Mouse (Mus musculus): ENCODE data around the gene Gm8165. TPM values are rescaled to one million over a fixed set of nuclear protein-coding genes. Genes with fewer than 3 reads are reported as not detected.
"Not testable (repeated sequence)": the region's sequence is repeated elsewhere in the genome, so short reads cannot be mapped to it uniquely, and the experiment has no call there.

Gm8165 gene
- polyA plus RNA-seq (2014; fragmentation: Nextera tagmentation; extraction: Ambion mirVana): not detected in 2 replicates

GRCm38 (mm10) chr14:43677099-43677498 lies at the start of gene Gm8165:
TSS of gene Gm8165 (minus strand) at chr14:43677199.
- no CpG with 5 or more reads among the region's 2 CpGs for WGBS
- ATAC-seq (replicated peaks; ENCODE audit: low FRiP score, low TSS enrichment, low read depth); H3K4me1 ChIP-seq (replicated peaks; ENCODE audit: control insufficient read depth, insufficient read depth, low read length): not testable (repeated sequence)

GRCm38 (mm10) chr14:43697621-43698020 lies 20.6 kb upstream of the Gm8165 start, which contains the start of gene Gm7324:
TSS of gene Gm7324 (plus strand) at chr14:43697828.
- not testable (repeated sequence) for H3K9me3 ChIP-seq (ENCODE audit: control insufficient read depth, low read length); DNase-seq (ENCODE audit: low spot score); ATAC-seq (replicated peaks; ENCODE audit: low FRiP score, low TSS enrichment, low read depth); H3K9ac ChIP-seq (ENCODE audit: low read length); H3K27ac ChIP-seq (ENCODE audit: low read depth); H3K4me3 ChIP-seq (ENCODE audit: low read depth, low read length); H3K36me3 ChIP-seq (ENCODE audit: control insufficient read depth, insufficient read depth, low read length); H3K4me2 ChIP-seq (ENCODE audit: low read length); H3K27me3 ChIP-seq (replicated peaks; ENCODE audit: control insufficient read depth, insufficient read depth, low read length); H3K4me1 ChIP-seq (replicated peaks; ENCODE audit: control insufficient read depth, insufficient read depth, low read length)
- 90% methylated on average over 4 of the region's 4 CpGs for WGBS

More at GRCm38 (mm10) chr14:43677099-43677498, at the start of gene Gm8165:
- not testable (repeated sequence) for DNase-seq (ENCODE audit: low spot score); H3K9ac ChIP-seq (ENCODE audit: low read length); H3K36me3 ChIP-seq (ENCODE audit: control insufficient read depth, insufficient read depth, low read length); H3K4me3 ChIP-seq (ENCODE audit: low read depth, low read length); H3K27ac ChIP-seq (ENCODE audit: low read depth); H3K4me2 ChIP-seq (ENCODE audit: low read length); H3K9me3 ChIP-seq (ENCODE audit: control insufficient read depth, low read length); H3K27me3 ChIP-seq (replicated peaks; ENCODE audit: control insufficient read depth, insufficient read depth, low read length)

Other genes with a start within 250 kb of the Gm8165 start
- gene Gm5799, start 133.6 kb downstream of the Gm8165 start, polyA plus RNA-seq (2014; fragmentation: Nextera tagmentation; extraction: Ambion mirVana): not detected in 2 replicates
- gene Gm17654, start 98.1 kb downstream of the Gm8165 start, polyA plus RNA-seq (2014; fragmentation: Nextera tagmentation; extraction: Ambion mirVana): not detected in 2 replicates
- not detected in 2 replicates for gene Gm10375, start 69.2 kb downstream of the Gm8165 start, polyA plus RNA-seq (2014; fragmentation: Nextera tagmentation; extraction: Ambion mirVana)
- 1.5 TPM in 2 replicates for gene Gm7324, start 20.6 kb upstream of the Gm8165 start, polyA plus RNA-seq (2014; fragmentation: Nextera tagmentation; extraction: Ambion mirVana)
- gene Gm16506, start 50.3 kb upstream of the Gm8165 start, polyA plus RNA-seq (2014; fragmentation: Nextera tagmentation; extraction: Ambion mirVana): not detected in 2 replicates
- gene Gm6526, start 70.7 kb upstream of the Gm8165 start, polyA plus RNA-seq (2014; fragmentation: Nextera tagmentation; extraction: Ambion mirVana): not detected in 2 replicates
- gene Gm8180, start 107.5 kb upstream of the Gm8165 start, polyA plus RNA-seq (2014; fragmentation: Nextera tagmentation; extraction: Ambion mirVana): not detected in 2 replicates
- not detected in 2 replicates for gene Ear1, start 198.3 kb upstream of the Gm8165 start, polyA plus RNA-seq (2014; fragmentation: Nextera tagmentation; extraction: Ambion mirVana)
- gene Ear10, start 246.4 kb upstream of the Gm8165 start, polyA plus RNA-seq (2014; fragmentation: Nextera tagmentation; extraction: Ambion mirVana): not detected in 2 replicates
- 20.5 and 21.7 TPM in 2 replicates for gene Gm8113, start 248.2 kb upstream of the Gm8165 start, polyA plus RNA-seq (2014; fragmentation: Nextera tagmentation; extraction: Ambion mirVana)